Mouse (Mus musculus) adrenal gland, postnatal 10 days (tissue): Measurements from ENCODE around the gene Klhl26. TPM values are rescaled to one million over a fixed set of nuclear protein-coding genes. Genes with fewer than 3 reads are reported as not detected.
A peak's percentile ranks its signal among the peaks of the same experiment; 100 is the strongest.

Experiments
- DNase-seq: peaks from one replicate; pipeline ENCODE4 v3.0.0; 2021; ENCODE audit warnings: mixed read lengths
- total RNA-seq, 2 experiments: library from RNA; stranded (reverse); gene quantifications; 2 replicates each; pipeline ENCODE4 v1.2.3; 2021

Klhl26 gene
- total RNA-seq, 2 experiments from 2014 or later, result 14.0 to 15.1 TPM

DNA sequence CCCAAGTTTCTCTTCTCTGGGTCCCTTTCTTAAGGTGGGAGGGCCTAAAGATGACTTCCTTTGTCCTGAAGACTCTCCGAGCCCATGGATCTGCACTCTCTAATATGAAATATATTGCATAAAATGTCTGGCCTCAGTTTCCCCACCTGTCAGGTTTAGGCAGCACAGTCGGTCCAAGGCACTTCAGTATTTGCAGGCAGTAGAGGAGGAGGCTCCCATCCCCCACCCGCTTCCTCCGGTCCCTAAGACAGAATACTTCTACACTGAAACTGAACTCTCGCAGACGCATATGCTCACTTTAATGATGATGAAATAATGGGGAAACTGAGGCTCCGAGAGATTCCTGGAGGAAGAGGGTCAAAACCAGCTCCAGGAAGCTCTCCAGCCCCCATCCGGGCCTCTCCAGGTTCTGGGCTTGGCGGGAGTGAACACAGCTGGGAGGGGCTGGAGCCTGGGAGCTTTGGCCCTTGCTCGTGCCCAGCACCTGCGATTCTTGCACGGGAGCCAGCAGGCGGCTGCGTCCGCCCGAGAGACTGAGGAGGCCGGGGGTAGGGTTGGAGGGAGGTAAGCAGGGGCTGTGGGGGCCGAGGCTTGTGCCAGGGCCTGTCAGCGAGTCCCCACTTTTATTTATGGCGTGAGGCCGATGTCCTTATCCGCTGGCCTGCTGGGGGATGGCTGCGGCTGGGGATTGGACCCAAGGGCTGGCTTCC is 25.2 kb upstream of the Klhl26 start:
- no peak for DNase-seq

DNA sequence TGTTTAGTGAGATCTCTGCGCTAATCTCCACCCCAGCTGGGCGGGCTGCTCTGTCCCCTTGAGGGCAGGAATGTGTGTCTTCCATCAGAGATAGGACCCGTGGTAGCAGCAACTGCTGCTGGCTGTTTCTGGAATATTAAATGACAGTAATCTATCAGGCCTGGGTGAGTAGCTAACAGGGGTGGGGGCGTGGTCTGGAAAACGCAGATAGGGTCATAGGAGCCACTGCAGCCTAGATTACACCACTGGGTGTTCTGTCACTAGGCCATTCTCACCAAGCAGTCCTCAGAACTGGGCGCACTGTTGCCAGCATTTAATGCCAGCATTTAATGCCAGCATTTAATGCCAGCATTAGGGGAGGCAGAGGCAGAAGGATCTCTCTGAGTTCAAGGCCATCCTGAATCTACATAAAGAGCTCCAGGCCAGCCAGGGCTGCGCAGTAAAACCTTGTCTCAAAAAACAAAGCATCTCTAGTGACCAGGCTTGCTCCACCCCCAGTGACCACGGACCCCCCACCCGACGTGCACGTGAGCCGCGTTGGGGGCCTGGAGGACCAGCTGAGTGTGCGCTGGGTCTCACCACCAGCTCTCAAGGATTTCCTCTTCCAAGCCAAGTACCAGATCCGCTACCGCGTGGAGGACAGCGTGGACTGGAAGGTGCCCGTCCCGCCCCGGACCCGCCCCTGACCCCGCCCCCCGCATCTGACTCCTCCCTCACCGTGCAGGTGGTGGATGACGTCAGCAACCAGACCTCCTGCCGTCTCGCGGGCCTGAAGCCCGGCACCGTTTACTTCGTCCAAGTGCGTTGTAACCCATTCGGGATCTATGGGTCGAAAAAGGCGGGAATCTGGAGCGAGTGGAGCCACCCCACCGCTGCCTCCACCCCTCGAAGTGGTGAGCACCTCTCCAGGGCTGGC is 23.9 kb upstream of the Klhl26 start:
- DNase-seq, result no peak

DNA sequence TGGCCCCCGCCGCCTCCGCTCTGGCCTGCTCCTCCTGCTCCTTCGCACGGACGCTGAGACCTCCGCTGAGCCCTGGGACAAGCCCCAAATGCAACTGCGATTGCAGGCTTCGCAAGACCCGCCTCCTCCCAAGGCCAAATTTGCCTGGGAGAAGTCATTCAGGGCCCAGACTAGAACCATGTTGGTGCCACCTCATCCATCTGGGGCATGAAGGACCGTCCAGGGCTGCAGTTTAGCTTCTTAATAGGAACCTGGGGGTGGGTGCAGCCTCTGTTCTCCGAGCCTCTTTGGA is 18.9 kb upstream of the Klhl26 start:
- DNase-seq, result peak; percentile 47

DNA sequence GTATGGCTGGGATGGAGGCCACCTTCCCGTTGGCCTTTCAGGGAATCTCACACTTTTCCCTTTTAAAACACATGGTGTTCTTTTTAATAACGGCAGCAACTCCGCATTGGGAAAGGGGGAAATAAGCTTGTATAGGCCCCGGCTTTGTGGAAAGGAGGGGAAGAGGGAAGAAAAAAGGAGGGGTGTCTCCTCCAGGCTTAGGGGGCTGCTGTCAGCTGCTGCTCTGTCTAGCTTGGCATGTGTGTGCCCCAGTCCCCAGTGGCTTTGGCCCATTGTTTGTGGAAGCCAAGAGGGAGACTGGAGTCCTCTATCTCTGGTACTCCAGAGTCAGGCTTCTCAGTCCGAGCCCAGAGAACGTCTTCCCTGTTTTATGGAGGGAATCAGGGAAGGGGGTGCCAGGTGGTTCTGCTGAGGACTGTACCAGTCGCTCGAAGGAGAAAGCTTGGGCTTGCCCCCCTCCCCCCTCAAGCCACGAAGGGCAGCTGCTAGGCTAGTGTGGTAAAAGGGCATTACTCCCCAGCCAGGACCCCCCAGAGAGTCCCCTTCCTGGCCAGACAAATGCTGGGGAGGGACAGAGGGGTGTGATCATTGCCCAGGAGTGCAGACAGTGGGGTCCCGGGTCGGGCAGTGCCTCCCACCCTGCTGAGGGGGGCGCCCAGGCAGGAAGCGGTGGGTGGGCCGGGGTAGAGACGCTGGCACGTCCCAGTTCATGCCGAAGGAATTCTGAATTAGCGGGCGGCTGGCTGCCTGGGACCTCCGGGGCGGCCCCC is 18.4 kb upstream of the Klhl26 start:
- DNase-seq, result no peak

DNA sequence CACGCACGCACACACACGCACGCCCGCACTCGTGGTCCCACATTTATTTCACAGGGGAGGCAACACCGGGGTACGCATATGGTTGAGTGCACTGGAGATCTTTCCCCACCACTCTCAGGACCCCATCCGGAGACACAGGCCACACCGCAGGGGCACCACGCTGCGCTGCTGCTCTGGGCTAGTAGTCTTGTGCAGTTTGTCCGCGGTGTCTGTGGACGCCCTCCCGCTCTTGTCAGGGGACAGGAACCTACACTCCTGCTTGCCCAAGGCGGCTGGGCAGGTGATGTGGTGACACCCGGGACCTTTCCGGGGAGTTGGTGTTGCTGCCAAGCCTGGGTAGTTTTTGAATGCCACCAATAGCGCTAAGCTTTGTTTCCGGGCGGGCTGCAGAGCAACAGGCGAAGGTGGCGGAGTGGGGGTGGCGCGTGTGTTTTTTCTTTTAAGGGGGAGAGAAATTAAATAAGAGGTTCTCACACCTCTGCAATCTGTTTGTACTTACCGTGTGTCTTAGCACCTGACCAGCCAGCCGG is 17.7 kb upstream of the Klhl26 start:
- no peak for DNase-seq

DNA sequence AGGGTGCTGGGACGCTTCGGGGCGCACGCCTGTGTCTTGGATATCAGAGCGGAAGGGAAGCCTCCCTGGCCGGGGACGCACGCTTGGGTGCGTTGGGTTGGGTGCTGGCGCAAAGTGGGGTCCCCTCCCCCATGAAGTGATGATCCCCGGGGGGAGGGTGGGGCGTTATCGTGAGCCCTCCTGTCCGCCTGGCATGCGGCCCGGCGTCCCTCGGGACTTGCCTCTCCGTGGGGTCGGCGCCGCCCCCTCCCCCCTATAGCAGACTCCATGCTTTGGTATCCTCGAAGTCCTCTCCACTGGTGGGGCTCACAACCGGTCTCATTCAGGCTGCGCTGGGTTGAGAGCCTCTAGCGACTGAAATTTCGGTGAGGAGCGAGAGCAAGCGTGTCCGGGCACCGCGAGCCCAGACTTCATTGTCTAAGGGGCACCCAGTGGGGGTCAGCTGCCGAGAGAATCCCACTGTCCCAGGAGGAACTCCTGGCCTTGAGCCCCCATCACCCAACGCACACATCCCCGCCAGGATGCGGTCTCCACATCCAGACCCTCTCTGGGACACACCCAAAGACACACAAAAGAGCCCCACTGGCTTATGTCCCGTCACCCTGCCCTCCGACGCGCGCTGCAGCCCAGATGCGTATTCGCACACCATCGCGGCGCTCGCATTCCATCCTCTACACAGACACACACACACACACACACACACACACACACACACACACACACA is 17.1 kb upstream of the Klhl26 start:
- no peak for DNase-seq

DNA sequence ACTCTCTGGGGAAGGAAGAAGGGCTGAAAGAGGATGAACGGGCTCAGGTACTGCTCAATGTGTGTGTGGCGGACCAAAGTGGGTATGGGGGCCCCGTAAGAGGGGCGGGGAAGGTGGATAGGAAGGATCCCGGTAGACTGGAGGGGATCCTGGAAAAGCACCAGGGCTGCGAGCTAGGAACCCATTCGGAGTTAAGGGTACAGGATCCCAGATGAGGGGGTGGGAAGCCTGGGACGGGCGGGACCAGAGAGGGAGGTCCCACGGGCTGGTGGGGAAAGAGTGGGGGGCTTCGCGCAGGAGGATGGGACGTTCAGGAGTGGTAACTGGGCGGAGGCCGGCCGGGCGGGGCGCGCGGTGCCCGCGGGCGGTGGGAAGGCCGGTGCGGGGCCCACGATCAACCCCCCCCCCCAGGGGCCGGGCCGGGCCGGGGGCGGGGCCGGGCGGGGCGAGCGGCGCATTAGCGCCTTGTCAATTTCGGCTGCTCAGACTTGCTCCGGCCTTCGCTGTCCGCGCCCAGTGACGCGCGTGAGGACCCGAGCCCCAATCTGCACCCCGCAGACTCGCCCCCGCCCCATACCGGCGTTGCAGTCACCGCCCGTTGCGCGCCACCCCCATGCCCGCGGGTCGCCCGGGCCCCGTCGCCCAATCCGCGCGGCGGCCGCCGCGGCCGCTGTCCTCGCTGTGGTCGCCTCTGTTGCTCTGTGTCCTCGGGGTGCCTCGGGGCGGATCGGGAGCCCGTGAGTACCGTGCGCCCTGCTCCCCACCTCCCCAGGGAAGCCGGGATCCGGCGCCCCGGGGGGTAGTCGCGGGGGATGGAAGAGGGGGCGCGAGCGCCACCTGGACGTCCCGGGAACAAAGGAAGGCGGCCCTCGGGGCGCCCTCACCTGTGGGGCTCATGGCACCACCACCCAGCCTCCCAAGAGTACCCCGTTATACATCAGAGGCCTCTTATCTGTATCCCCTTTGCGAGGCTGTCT is 16.2 kb upstream of the Klhl26 start, which contains the start of gene Crlf1:
Gene Crlf1, plus strand, starts transcription at position 495 of the 977 bp plus-strand sequence.
- no peak for DNase-seq

DNA sequence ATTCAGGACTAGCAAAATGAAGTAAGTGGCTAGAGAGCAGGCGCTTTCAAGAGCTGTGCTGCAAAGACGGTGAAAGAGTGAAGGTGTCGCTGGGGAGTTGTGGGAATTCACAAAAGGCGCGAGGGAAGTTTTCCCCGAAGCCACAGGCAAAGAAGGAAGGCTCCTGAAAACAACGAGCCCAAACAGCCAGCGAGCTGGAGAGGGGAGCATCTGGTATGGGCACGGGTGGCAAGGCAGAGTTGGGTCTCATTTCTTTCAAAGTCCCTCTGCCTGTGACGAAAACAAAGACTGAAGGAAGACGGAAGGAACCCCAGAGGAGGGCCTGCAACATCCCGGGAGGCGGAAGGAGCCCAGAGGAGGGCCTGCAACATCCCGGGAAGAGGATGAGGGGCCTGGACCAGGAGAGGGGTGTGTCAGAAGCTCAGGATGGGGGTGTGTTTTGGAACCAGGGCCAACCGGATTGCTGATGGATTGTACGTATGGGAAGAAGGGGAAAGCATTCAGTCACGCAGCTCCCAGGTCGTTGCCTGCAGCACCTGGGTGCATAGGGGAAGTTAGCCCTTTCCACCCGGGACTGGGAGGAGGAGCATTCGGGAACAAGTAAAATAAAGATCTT is 14.2 kb upstream of the Klhl26 start:
- DNase-seq, result no peak

DNA sequence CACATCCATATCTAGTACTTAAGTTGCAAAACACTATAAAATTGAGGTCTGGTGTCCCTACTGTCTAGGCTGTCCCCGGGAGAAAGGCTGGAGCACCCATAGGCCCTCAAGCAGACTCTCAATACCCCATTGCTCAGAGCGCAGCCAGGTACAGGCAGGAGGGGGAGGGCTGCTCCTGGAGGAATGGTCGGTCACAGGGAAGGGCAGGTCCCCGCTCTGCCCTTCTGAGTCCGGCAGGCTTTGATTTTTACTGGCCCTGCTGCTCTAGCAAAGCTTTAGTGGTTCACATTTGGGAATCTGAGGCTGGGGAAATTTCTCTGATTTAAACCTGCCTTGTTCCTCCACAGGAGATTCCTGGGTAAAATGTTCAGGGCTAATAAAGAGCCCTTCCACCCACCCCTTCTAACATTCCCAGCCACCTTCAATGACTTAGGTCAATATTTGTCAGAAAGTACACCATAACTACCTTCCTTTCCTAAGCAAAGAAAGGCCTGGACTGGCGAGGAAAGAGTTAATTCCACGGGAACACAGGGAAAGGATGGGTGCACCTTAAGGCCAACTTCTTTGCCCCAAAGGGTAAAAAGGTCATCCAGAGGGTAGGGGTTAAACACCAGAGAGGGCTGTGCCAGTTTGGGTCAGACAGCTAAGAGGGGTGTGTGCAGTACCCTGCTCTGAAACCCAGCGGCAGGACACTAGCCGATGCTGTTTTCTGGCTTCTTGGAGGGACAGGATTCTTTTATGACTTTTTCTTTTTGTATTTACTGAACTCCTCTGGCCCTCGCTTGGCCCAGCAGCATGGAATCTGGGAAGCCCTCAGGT is 13.5 kb upstream of the Klhl26 start:
- DNase-seq, result no peak

DNA sequence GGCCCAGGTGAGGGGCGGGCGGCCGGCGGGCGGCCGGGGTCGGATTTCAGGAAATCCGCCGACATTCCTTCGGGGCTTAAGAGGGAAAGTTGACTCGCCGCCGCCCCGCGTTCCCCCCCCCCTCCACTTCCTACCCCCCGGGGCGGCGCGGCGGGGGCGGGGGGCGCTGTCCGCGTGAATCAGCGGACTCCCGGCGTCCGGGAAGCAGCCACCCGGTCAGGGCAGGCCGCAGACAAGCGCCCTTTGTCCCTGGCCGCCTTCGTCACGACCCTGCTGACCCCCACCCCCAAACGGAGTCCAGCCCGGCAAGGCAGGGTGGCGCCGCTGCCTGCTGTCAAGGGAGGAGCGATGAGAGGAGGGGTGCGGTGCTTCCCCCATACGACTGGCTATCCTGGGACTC is 12.8 kb upstream of the Klhl26 start:
- no peak for DNase-seq

DNA sequence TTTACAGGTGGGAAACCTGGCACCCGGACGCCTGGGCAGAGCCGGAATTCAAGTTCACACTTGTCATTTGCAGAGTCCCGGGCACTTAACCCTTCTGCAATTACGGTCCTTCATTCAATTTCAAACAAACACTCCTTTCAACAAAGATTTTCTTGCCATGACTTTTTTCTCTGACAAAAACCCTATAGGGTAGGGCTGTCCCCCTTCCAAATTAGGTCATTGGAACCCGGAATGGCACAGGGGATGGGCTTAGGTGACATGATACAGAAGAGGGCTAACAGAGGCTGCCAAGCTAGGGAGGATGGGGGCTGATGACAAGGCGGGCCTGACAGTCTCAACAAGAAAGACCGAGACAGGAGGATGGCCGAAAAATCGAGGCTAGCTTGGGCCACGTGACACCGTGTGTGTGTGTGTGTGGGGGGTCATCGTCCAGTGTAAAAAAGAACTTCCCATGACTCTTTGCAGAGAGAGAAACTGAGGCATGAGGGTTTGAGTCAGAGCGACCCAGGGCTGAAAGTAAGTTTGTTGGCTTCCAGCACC is 12.2 kb upstream of the Klhl26 start:
- no peak for DNase-seq

DNA sequence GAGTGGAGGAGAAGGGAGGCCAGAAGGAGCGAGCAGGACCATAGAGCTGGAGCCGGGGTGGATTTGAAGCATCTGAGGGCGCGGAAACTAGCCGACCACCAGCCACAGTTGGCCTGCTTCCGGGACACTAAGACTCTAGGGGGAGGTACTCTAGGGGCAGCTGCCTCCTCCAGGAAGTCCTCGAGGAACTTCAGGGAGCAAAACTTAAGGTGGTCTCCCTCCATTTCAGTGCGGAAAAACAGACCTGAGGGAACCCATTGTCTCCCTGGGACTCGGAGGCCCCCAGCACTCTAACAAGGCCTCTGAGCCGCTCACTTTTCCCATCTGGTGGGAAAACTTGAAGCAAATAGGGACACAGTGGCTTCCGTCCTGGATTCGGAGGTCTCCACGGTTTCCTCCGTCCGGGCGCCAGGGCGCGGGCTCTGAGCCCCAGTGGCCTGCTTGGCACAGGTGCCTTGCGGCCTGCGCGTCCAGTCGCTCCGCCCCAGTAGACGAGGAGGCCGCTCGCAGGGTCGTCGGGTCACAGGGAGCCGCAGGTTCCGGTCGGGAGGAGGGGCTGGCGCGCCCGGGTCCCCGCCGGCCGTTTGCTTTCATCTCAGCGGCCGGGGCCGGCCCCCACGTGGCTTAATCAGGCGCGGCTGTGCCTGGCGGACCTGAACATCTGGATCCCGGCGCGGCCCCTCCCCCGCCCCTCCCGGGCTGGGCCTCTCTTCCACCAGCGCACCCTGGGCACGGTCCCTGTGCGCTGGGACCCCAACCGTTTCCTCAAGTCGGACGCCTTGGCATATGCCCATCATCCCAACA is 11.4 kb upstream of the Klhl26 start:
- DNase-seq, result peak; percentile 43

DNA sequence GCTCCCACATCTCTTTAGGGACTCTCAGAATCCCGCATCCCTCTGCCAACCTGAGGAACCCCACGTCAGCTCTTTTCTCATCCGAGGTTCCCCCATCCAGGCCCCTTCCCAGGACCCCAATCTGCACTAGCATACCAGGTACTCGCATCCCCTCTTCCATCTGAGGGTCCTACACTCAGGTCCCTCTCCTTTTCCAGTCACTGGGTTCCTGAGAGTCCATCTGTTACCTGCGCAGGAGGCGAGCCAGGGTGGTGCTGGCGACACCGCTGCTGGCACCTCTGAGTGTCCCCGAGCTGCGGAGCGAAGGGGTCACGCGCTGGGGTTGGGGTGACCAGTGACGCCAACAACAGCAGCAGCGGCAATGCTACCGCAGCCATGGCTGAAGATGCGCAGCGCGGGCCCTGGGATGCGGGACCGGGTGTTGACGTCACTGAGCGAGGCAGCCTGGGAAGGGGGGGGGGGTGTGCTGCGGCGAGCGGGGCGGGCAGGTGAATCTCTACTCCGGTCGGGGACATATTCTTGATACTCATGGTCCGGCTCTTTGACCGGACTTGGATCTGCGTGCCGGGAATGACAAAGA is 10.3 kb upstream of the Klhl26 start, which contains the start of gene Tmem59l:
Gene Tmem59l, minus strand, starts transcription at position 418 of the 580 bp plus-strand sequence.
- DNase-seq, result no peak

DNA sequence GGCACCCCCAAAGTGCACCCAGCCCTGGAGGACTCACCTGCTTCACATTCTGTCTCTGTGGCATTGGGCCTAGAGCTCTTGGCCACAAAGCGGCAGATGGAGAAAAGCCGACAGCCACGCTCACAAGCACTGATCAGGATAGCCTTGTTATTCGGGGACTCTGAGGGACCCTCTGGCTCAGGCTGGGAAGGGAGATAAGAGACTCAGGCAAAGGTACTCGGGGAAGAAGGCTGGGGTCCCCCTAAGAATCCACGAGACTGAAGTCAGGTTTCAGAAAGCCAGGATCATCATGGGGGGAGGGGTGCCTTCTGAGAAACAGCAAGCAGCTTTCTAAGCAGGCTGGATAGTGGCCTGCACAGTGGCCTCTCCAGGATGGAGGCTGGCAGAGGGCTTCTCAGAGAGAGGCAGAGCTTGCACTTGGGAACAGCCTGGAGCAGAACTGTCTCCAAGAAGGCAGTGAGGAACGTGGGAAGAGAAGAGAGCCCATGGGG is 9.5 kb upstream of the Klhl26 start:
- DNase-seq, result no peak

DNA sequence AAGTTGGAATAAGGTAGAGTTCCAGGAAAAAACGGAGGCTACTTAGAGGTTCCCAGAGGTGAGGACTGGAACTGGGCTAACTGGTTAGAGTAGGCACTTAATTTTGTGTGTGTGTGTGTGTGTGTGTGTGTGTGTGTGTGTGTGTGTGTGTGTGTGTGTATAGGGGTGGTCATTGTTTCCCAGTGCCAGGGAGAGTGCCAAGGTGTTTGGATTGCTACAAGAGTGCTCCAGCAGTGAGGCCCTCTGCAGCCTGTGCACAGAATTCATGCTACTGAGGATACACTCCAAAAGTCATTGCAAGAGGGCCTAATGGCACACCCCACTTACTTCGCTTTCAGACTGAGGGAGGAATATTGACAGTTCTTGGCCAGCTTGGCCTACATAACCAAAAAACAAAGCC is 6.2 kb upstream of the Klhl26 start:
- no peak for DNase-seq

DNA sequence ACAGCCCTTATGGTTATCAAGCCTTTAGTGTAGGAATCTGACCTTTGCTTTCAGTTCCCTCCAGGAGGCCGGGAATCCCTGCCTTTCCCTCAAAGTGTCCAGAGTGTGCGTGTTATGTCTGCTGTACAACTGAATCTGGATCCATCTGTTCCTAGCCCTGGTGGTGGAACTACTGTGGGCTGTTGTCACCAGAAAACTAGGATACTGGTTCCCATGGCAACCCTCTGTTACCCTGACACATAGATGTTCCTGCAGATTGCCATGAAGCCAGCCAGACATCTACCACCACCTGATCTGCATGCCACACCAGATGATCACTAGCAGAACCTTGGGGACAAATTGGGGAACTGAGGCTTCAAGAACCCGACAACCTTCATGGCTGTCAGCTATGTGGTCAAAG is 5.1 kb upstream of the Klhl26 start:
- no peak for DNase-seq

DNA sequence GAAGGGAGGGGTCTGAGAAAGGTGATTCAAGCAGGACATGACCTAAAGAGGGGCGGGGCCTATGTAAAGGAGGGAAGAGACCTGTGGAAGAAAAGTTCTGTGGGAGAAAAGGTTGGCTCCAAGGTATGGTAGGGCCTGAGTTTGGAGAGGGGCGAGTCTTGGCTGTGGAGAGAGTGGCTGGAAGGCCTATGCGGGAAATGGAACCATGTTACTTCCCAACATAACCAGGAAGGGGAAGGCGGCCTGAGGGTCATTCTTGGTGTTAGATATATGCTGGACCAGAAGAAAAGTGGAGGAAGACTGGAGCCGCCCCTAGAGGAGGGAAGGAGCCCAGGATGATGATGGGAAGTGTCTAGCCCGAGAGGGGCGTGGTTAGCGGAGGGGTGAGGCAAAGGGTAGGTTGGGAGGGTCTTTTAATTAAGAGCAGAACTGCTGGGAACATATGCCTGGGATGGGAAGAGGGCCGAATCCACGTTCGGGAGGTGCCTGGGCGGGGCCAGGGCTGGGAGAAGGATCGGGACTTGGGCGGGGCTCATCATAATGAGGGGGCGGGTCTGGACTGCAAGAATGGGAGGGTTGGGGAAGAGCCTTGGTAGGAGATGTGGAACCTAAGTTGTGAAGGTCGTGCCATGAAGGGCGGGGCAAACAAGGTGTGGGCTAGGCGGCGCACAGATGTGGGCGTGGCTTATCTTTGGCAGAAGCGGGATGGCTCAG is 658 bp upstream of the Klhl26 start:
- DNase-seq, result peak; percentile 25
